Mouse (Mus musculus): ENCODE data around the gene Mvp.

Mvp gene

DNA sequence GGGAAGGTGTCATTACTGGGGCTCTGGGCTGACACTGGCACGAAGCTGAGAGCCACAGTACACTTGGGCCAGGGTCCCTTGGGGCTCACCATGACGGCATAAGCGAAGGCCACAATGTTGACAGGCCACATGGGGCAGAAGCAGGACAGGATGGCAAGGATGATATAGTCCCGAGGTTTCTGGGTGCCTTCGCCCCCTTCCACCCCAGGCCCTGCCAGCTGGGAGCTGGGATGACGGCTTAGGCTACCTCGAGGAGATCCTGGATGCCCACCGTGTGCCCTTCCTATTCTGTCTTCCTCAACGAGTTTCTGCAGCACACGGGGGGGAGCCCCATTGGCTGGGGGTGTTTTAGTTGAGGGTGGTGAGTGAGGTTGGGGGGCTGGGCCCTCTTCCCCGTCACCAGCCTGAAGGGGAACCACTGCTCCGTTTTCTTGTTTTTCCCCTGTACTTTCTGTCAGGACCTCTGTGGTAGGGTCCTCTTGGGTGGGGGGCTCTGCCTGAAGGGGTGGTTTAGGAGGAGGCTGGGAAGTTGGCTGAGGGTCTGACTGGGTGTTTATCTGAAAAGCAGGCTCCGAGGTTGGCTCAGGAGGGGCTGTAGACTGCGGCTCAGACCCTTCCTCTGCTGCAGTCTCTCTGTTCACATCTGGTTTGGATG, 5.0 kb upstream of the Mvp start:
- DNase-seq = no peak

DNA sequence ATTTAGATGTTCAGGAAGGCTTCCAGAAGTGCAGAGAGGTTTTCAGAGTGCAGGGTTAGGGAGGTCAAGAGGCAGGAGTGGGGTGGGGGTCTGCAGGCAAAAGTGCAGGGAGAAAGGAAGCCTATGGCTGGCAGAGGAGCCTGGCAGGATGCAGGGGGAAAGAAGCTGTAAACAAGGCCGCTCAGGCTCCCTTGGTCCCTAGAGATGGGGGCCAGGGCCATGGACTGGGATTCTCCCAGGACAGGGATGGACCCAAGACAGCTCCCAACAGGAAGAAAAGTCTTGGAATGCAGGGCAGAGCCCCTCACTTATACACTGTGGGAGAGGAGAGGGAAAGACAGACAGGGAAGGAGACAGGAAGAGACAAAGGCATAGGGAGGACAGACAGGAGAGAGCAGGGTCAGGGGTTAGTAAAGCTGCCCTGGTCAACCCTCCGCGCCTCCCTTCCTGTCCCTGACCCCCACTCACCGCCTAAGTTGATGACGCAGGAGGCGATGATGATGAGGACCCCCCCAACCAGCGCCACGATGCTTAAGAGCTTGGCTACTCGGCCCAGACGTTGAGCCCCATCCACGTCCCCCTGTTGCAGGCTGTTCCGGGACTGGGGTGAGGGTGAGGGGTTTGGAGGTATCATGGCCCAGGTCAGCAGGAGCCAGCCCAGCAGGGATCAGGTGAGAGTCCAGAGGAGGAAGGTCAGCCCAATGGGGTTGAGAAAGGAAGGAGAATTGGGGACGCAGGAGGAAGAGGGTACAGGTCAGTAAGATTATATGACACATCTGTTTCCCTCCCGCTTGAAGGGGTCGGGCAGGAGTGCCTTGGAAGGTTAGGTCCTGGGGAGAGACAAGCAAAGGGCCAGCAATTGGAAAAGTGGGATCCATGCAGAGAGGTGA, 4.2 kb upstream of the Mvp start:
- DNase-seq = no peak

DNA sequence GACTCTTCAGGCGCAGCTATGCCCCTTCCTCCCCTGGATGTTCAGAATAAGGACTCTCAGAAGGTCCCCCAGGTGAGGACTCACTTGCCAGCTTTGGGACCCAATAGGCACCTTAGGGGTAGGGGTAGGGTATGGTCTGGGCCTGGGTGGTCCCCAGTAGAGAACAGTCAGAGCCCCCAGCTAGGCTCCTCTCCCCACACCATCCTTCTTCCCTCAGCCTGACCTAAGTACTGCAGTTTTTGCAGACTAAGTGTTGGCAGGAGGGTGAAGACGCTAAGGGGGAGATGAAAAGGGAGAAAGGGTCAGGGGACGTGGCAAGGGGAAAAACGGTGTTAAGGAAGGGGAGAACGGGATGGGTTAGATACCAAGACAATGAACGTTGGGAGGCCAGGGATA, 3.5 kb upstream of the Mvp start:
- no peak for DNase-seq

DNA sequence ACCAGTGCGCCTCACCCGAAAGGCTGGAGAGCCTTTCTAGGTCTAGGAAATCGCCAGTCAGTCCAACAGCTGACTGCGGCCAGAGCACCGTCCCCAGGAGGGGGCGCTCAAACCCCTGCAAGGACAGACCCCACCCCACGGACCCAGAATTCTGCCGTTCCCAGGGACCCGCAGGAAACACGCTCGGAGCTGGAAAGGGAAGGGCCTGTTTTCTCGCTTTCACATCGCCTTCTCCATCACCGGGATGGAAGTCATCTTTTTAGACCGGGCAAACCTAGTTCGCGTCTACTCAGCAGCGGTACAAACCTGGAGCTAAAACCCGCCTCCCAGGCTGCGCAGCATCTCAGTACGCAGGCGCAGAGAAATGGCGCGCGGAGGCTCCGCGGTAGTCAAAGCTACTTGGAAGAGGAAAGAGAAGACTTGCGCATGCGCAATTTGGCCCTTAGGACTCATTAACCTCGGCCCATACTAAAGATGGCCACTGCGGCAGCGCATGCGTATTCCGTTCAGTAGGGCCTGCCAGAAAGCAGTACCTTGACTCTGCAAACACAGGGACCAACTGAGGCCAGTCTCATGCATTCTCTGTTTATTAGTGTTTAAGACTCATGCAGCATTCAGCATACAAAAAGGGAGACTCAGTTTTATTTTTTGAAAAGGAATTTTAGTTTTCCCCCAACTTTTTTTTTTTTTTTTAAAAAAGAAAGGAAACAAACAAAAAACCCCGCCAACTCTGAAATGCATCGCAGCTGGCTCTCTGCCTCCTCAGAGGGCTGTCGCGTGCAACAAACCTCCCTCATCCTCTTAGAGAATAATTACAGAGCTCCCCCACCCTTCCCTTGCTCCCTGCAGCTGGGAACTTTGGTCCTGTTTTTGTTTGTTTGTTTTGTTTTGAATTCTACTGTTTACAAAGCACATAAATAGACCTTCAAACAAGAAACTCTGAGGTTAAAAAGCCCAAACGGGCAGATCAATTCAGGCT, 2.8 kb upstream of the Mvp start, which contains the start of gene Pagr1a:
Gene Pagr1a (minus strand): TSS at position 382 of the 979 bp plus-strand sequence.
- peak; percentile 97 for DNase-seq

DNA sequence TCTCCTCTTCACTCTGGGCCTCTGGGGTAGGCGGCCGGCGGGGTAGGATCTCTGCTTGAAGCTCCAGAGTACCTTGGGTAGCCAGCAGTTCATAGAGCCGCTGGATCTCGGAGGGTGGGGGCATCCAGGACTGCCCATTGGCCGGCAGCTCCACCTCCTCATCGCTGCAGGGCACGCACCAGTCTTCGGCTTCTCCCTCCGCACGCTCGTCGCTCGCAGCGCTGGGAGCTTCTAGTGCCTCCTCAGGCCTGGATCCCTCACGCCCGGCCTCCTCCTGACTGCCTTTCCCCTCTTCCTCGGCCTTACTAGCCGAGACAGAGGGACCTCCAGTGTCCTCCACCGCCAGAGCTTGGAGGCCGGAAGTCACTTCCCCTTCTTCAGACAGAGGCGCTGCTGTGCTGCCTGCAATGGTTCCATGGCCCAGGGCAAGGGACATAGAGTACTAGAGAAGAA, 2.1 kb upstream of the Mvp start:
- peak; percentile 52 for DNase-seq

DNA sequence TGATC, 1.9 kb upstream of the Mvp start, which contains the start of gene Pagr1b:
Gene Pagr1b (minus strand): TSS at position 4 of the 5 bp plus-strand sequence.
- no peak for DNase-seq

DNA sequence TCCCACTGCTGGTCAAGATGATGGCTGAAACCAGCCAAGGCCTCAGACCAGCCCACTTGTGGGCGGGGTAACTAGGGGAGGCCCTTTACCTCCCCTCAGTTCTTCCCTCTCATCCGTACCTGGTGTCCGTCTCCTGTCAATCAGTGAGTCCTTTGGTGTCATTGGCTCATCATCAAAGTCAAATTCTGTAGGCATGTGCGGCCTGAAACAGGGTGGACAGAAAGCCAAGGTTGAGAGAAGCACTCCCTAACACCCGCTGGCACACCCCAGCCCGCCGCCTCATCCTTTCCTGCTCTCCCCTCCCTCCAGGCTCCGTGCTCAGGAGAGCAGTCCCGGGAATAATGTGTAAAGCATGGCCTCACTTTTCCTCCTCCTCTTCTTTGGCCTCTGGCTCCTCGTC, 1.7 kb upstream of the Mvp start:
- DNase-seq = no peak

DNA sequence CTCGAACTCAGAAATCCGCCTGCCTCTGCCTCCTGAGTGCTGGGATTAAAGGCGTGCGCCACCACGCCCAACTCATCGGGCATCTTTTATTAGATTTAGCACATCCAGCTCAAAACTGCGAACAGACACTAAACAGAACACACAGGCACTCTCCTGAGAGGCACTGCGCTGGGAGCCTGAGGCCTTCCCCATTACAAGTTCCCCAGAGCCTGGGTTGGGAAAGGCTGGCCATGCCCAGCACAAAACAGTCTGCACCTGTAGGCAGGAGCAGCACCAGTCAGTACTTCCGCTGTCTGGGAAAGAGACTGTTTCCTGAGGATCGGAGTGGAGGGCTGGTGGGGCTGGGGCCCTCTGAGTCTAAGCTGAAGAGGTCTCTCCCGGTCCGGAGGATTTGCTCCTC, 572 bp upstream of the Mvp start:
- no peak for DNase-seq

DNA sequence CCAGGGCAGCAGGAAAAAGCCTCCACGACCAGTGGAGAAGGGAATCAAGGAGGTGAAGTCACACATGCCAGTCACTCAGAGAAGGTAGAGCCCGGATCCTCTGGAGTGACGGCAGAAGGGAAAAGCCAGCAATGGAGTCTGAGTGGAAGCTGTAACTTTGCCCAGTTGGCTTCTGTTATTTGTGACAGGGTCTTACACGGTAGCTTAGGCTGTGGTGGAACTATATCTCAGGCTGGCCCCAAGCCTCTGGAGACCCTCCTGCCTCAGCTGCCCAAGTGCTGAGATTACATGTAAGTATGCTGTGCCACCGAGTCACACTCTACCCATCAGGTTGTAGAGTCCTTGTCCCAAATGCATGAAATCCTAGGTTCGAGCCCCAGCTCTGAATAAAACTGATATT, 1.0 kb downstream of the Mvp start:
- no peak for DNase-seq

DNA sequence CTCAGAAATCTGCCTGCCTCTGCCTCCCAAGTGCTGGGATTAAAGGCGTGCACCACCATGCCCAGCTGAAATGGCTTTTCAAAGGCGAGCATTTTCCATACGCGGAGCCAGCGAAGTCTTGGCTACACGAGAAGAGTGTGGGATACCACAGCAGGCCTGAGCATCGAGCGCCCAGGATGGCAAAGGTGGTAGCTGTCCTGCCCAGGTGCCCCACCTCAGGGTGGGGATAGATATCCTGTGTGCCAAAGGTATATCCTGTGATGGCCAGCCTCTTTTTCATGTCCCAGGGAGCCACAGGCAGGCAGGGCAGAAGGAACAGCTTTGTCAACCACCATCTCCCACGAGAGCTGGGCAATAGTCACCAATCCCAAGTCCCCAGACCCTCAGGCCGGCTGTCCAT, 1.6 kb downstream of the Mvp start:
- DNase-seq = no peak

DNA sequence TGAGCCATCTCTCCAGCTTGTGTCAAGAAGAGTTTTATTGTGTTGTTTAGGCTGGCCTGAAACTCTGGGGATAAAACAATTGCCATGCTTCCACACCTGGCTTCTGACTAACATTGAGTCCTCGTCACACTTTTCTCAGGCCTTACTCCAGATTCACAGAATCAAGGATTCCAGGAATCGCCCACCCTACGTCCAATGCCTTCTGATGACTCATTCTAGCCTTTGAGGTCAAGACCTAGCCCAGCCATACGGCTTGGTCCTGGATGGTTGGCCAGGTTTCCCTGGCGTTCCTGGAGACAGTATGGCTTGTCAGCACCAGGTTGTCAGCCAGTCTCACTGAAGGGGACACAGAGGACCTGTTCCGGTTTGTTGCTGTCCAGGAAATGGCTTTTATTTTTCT, 2.0 kb downstream of the Mvp start:
- DNase-seq = no peak

DNA sequence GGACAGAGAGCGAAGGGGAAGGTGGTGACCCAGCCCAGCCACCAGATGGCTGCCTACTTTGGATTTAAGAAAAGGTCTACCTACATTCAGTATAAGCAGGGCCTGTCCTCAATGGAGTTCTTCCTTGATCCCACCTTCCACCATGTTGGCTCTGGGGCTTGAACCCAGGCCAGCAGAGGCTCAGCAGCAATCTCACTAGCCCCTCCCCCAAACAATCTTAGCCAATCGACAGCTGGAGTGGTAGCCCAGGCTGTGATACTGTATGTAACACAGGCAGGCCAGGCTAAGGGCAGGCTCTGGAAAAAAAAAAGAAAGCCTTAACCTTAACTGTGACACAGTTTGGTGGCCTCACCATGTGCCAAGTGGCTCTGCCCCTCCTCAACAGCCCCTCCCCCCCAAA, 2.7 kb downstream of the Mvp start:
- DNase-seq = no peak

DNA sequence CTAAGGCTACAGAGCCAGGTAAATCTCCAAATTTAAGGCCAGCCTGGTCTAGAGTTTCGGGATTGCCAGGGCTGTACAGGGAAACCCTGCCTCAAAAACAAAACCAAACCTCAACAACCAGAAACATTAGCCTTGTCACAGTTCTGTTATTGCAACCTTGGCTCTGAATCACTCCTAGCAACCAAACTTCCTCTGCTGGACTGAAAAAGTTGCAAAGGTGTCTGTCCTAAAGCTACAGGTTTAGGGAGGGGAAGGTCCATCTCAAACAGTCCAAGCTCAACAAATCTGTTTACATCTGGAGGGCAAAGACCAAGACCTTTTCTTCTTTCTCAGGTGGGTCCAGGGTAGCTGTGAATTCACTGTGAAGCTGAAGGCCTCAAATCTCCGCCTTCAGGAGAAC, 3.4 kb downstream of the Mvp start:
- DNase-seq = no peak

DNA sequence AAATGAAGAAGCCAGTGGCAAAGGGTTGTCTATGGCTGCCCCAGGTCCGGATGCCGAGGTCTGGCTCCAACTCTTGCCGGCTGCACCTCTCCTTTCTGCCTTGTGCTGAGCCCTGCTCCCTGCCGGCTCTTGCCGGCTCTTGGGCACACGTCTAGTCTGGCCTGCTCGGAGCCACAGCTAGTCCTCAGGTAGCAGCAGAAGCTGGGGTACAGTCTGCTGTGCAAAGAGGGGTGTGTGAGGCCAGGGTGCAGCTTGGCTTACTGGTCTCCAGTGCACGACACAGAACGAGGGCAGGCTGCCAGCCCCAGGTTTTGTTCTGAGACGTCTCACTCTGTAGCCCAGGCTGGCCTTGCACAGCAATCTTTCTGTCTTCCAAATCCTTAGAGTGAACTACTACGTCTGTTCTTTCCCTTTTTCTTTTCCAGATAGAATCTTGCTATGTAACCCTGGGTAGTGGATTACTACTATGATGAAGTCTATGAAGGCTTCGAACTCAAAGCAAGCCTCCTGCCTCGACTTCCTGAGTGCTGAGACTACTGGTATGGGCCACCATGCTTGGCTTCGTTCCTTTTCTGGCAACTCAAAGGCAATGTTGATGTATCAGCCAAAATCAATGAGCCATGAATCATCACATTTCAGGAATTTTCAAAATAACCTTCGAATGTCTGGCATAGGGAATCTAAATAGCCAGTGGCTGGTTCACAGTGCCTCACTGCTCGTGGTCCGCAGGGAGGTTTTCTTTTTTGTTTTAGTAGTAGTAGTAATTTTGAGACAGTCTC, 4.9 kb downstream of the Mvp start:
- DNase-seq = no peak

DNA sequence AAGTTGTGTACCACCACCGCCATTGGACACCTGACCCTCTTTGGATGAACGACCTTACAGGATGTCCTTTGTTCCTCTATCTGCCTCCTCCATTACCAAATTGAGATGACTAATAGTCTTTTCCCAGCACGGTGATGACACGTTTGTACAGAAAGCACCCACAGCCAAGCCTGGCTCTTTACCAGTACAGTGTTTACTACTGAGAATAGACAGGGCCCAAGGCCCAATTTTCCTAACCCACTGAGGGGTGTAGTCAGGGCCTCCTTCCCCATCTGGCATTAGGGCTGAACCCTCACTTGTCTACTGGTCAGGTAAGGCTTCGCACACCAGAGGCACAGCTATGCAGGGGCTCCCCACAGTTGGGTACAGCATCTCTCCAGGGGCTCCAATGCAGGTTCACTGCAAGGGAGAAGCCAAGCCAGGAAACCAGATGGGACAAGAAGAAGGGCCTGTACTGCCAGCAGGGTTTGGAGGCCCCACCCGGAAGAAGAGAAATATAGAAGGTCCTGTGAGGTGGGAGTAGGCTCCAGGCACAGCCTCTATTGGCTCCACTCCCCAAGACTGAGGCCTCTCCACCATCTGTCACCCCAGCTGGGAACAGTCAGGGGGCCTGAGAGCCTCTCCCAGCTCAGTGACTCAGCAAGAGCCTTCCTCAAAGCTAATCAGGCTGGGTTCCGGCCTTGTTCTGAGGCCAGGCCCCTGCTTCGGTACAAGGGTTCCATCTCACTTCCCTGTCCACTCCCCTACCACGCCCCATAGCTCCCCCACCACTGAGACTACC, 6.0 kb downstream of the Mvp start:
- no peak for DNase-seq

DNA sequence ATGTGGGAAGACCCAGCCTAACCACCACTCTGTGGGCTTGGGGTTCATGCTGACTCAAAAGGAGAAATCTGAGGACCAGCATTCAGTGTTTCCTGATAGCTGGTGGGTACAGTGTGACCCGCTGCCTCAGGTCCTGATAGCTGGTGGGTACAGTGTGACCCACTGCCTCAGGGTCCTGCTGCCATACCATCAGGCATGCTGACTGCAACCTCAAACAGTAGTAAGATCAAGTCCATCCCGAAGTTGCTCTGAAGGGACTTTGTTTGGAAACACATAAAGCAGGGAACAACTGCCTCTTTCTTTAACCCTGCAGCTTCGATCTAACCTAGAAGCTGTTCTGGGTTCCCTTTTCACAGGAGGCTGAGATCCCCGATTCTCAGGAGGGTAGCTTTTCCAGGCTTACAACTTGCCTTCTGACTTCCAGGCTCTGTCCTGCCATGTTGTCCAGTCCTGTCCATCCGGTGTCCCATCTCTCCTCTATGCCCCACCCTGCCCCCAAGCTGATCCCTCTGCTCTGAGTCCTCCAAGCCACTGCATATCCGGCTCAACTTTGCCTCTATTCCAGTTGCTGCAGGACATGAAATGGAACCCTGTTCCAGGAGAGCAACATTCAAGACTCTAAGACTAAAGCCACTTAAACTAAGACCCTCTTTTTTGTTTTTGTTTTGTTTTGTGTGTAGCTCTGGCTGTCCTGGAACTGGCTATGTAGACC, 7.0 kb downstream of the Mvp start:
- DNase-seq = no peak

DNA sequence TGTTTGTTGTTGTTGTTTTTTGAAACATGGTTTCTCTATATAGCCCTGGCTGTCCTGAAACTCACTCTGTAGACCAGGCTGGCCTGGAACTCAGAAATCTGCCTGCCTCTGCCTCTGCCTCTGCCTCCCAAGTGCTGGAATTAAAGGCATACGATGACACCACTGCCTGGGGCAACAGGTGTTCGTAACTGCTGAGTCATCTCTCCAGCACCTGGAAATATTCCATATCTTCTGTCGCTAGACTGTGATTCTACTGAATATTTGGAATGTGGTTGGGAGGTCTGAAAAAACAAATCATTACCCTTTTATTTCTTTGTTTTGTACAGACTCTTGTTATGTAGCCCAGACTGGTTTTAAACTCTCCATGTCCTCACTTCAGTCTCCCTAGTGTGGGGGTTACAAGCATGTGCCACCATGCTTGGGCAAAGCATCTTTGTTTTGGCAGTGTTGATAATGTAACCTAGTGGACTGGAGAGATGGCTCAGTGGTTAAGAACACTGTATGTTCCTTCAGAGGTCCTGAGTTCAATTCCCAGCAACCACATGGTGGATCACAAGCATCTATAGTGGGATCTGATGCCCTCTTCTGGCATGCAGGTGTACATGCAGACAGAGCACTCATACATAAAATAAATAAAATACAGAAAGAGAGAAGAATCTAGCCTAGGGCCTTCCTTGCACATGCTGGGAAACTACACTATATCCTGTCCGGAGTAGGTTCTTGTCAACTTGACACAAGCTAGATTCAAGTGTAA, 10.1 kb downstream of the Mvp start:
- DNase-seq = no peak

DNA sequence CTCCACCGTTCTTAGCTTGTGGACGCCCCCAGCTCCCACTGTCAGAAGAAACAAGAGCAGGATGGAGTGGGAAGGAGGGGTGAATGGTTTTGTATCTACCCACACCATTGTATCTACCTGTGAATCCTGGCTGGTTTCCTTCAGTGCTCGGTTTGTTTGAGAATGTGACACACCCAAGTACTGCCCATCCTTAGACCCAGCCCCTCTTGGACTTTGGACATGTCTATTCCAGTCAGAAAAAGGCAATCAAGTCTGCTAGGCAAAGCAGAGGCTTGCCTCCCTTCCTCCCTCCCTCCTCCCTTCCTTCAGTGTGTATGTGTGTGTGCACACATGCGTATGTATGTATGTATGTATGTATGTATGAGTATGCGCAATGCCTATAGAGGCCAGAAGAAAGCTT, 10.8 kb downstream of the Mvp start:
- DNase-seq = no peak

DNA sequence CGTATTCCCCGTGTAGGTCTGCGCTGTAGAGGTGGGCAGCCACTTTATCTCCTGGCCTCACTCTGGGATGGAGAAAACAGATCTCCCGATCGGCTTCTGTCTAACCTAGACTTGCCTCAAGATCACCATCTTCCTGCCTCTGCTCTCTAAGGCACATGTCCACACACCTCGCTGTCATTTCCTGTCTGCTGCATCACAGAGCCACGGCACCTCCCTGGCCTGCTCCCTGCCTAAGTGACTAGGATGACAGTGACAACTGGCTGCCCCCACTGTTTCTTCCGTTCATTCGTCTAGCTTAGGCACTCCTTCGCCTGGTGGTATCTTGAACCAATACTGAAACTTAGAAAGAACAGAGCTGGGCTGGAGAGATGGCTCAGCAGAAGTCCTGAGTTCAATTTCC, 14.9 kb downstream of the Mvp start:
- DNase-seq = no peak

DNA sequence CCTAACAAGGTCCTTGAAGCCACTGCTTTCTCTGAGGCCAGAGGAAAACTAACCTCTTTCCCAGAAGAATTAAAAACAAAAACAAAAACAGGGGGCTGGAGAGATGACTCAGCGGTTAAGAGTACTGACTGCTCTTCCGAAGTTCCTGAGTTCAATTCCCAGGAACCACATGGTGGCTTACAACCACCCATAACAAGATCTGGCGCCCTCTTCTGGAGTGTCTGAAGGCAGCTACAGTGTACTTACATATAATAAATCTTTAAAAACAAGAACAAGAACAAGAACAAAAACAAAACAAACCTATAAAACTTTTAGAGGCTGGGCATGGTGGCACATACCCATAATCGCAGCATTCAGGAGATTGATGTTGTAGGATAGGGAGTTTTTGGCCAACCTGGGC, 18.0 kb downstream of the Mvp start:
- DNase-seq = no peak

DNA sequence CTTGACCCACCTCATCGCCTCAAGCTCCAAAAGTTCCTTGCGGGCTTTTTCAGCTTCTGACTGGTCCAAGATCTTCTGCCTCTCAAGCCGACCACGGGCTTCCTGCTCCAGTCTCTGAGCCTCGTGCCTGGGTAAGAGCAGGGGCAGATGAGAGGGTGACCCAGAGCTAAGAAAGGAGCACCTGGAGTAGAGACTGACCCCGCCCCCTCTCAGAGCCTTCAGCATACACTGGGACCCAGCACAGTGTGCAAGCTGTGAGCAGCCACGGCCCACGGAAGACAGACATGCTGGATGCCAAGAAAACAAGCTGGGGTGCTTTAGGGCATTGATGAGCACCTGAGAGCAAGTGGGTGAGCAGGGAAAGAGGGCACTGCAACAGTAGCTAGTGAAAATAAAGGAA, 25.6 kb downstream of the Mvp start:
- DNase-seq = no peak

All from right cerebral cortex, postnatal 4 days (tissue).